Mouse (Mus musculus): ENCODE measurements around the gene Krt76. TPM values are rescaled to one million over a fixed set of nuclear protein-coding genes. Genes with fewer than 3 reads are reported as not detected.

The Krt76 gene
- total RNA-seq (2023): not detected

GRCm38 (mm10) chr15:101892820-101893219 lies at the start of gene Krt76:
Gene Krt76, minus strand, starts transcription at chr15:101892920.

DNA sequence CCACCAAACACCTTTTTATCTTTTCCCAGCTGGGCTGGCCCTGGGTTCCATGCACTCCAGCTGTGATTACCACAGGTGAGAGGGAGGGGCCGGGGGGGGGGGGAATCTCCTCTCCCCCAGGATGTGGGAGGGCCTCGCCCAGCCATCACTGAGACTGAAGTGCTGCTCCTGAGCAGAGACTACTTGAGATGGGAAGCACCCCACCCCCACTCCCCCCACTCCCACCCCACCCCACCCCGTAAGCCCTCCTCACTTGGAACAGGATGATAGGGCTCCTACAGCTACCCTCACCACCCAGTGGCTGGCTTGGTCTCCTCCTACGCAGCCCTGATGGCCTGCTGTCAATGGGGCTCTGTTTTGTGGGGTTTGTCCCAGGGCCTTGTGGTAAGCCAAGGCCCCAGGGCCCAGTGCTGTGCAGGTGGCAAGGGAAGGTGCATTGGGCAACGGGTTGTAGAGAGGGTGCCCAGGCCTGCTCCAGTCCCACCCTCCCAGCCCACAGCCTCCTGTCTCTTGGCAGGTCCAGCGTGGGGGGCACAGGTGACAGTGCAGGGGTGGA lies 47.6 kb upstream of the Krt76 start, which contains the start of gene Krt79:
Gene Krt79, minus strand, starts transcription at position 51 of the 556 bp plus-strand sequence.

GRCm38 (mm10) chr15:101924635-101925034 lies 31.9 kb upstream of the Krt76 start, which contains the start of gene Krt4:
Gene Krt4, minus strand, starts transcription at chr15:101924735.

GRCm38 (mm10) chr15:101869431-101869830 lies 23.3 kb downstream of the Krt76 start, which contains the start of gene Krt77:
Gene Krt77, minus strand, starts transcription at chr15:101869705.

GRCm38 (mm10) chr15:101850694-101851093 lies 42.0 kb downstream of the Krt76 start, which contains the start of gene Krt1:
Gene Krt1, minus strand, starts transcription at chr15:101850794.

Other genes with a start within 250 kb of the Krt76 start
- not detected for gene Gm5478, start 245.5 kb downstream of the Krt76 start, total RNA-seq (2023)
- gene Krt6b, start 212.6 kb downstream of the Krt76 start, total RNA-seq (2023): not detected
- not detected for gene Krt6a, start 198.6 kb downstream of the Krt76 start, total RNA-seq (2023)
- not detected for gene Krt5, start 180.0 kb downstream of the Krt76 start, total RNA-seq (2023)
- gene Krt71, start 149.8 kb downstream of the Krt76 start, total RNA-seq (2023): not detected
- gene Krt72, start 106.5 kb downstream of the Krt76 start, total RNA-seq (2023): not detected
- gene Krt73, start 90.6 kb downstream of the Krt76 start, total RNA-seq (2023): not detected
- not detected for gene Krt2, start 74.8 kb downstream of the Krt76 start, total RNA-seq (2023)
- not detected for gene Krt1, start 42.1 kb downstream of the Krt76 start, total RNA-seq (2023)
- gene Krt77, start 23.2 kb downstream of the Krt76 start, total RNA-seq (2023): not detected
- not detected for gene Krt4, start 31.8 kb upstream of the Krt76 start, total RNA-seq (2023)
- gene Krt79, start 47.4 kb upstream of the Krt76 start, total RNA-seq (2023): not detected
- not detected for gene Krt78, start 61.4 kb upstream of the Krt76 start, total RNA-seq (2023)
- gene Krt8, start 111.6 kb upstream of the Krt76 start, total RNA-seq (2023): not detected
- not detected for gene Krt18, start 135.3 kb upstream of the Krt76 start, total RNA-seq (2023)
- gene Eif4b, start 180.9 kb upstream of the Krt76 start, total RNA-seq (2023): 270 TPM
- 0.73 TPM for gene Tns2, start 207.5 kb upstream of the Krt76 start, total RNA-seq (2023)
- gene Spryd3, start 243.3 kb upstream of the Krt76 start, total RNA-seq (2023): 29.8 TPM

Data from CD8-positive naive resting alpha-beta T cell, adult 57 days (primary cell).